Mouse (Mus musculus) stomach, embryonic 16.5 days (tissue): Measurements from ENCODE around the gene Gm20661. TPM values are rescaled to one million over a fixed set of nuclear protein-coding genes. Genes with fewer than 3 reads are reported as not detected.

Experiments used
- ATAC-seq: fragments of 200-750 bp; cut with Nextera tagmentation; 2 replicates; pipeline ENCODE4 v1.8.0; 2017; ENCODE audit warnings: moderate number of reproducible peaks, moderate TSS enrichment; ENCODE audit not compliant: insufficient read depth, low FRiP score
- H3K27ac ChIP-seq: fragments of 300-500 bp; sonication (generic); 2 replicates; pipeline ENCODE4 v1.5.1; 2014; ENCODE audit warnings: low read length
- H3K27me3 ChIP-seq: fragments of 300-500 bp; sonication (generic); 2 replicates; pipeline ENCODE4 v1.6.1; 2014; ENCODE audit warnings: low read length, control low read depth, mixed read lengths; ENCODE audit not compliant: control insufficient read depth, insufficient read depth
- H3K36me3 ChIP-seq: fragments of 300-500 bp; sonication (generic); 2 replicates; pipeline ENCODE4 v1.6.1; 2014; ENCODE audit warnings: low read length; ENCODE audit not compliant: control insufficient read depth, insufficient read depth
- H3K4me1 ChIP-seq: fragments of 300-500 bp; sonication (generic); 2 replicates; pipeline ENCODE4 v1.6.1; 2014; ENCODE audit warnings: low read length, control low read depth, mixed read lengths; ENCODE audit not compliant: control insufficient read depth, insufficient read depth
- H3K4me2 ChIP-seq: fragments of 300-500 bp; sonication (generic); 2 replicates; pipeline ENCODE4 v1.6.1; 2014; ENCODE audit warnings: low read depth, low read length, mixed read lengths
- H3K4me3 ChIP-seq: fragments of 300-500 bp; sonication (generic); replicated peaks from 2 replicates; pipeline ENCODE4 v1.5.1; 2014; ENCODE audit warnings: mild to moderate bottlenecking, low read length
- H3K9ac ChIP-seq: fragments of 300-500 bp; sonication (generic); 2 replicates; pipeline ENCODE4 v1.6.1; 2014; ENCODE audit warnings: low read length
- H3K9me3 ChIP-seq: fragments of 300-500 bp; sonication (generic); replicated peaks from 2 replicates; pipeline ENCODE4 v1.6.1; 2016; ENCODE audit warnings: low read length, control low read depth; ENCODE audit not compliant: control insufficient read depth
- WGBS: fragments of 180-500 bp; shearing (Covaris S2); extraction: QIAGEN DNeasy Blood & Tissue Kit; methylation state at CpG from one replicate; pipeline ENCODE4 v1.1.7; 2014; 5-methylcytosine and 5-hydroxymethylcytosine counted together
- polyA plus RNA-seq: library from polyadenylated mRNA; unstranded; fragments of >200 nt; fragmentation: Nextera tagmentation; extraction: Ambion mirVana; gene quantifications from 2 replicates; pipeline ENCODE4 v1.2.1, GENCODE M21; 2015

The Gm20661 gene
- polyA plus RNA-seq, 1 experiment from 2014 or later = 5.9 TPM

DNA sequence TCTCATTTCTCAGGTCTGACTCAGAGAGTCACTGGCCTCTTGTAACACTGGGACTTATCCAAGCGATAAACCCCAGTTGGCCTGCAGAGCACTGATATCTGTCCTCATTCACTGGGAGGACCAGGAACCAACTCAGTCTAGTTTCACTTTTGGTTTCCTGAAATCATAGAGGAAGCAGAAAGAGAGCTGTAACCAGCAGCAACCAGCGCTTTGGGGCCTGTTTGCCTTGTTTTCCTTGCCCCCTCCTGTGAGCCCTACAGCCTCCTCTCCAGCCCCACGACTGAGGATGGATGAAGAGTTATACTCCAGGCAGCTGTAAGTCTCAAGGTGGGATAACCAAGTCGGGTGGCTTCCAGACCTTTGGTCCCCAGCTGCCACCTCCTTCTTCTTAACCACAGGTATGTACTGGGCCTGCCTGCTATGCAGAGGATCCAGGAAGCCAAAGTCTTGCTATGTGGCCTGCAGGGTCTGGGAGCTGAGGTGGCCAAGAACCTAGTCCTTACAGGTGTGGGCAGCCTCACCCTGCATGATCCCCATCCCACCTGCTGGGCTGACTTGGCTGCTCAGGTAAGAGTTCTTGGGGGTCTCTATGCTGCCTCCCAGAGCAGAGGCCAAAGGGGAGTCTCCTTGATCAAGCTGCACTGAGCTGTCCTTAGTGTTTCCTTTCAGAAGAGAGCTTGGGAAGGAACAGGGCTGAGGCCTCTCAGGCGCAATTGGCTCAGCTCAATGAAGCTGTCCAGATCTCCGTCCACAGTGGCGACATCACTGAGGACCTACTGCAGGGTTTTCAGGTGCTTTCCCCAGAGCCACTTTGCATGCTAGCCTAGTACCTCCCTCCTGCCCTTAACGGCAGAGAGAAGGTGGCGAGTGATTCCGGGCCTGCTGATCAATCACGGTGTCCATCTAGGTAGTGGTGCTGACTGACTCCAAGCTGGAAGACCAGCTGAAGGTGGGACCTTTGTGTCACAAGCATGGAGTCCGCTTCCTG, 7.2 kb upstream of the Gm20661 start, which contains the start of gene Uba7:
TSS of gene Uba7 (plus strand) at position 107 of the 988 bp plus-strand sequence.
- Histone ChIP-seq H3K4me3 (peak within 1 kb of the TSS; percentile 34), H3K36me3 (no peaks in the 10 kb centered on the region), H3K4me1 (peaks cover 13% of the 10 kb centered on the region), H3K27ac (peak within 1 kb of the TSS; percentile 83), H3K9me3 (no peaks in the 10 kb centered on the region), H3K4me2 (peak within 1 kb of the TSS; percentile 38), H3K27me3 (no peaks in the 10 kb centered on the region), H3K9ac (peak within 1 kb of the TSS; percentile 63)
- peak; percentile 61; the same call in 1 of the 2 replicates for ATAC-seq
- 63% methylated on average over 12 of the region's 12 CpGs for WGBS

- 86% methylated on average over 12 of the region's 12 CpGs for WGBS
- Histone ChIP-seq H3K9ac (no peak overlapping the region), H3K4me3 (no peak overlapping the region), H3K36me3 (no peaks in the 10 kb centered on the region), H3K4me2 (no peak overlapping the region), H3K27me3 (no peaks in the 10 kb centered on the region), H3K9me3 (no peaks in the 10 kb centered on the region), H3K27ac (no peak overlapping the region), H3K4me1 (peaks cover 41% of the 10 kb centered on the region)
- no peak for ATAC-seq
These were observed 4.0 kb upstream of the Gm20661 start for GRCm38 (mm10) chr9:107978815-107979214.

- peak overlapping the region; percentile 100 for H3K27ac ChIP-seq
- WGBS = 26% methylated on average over 7 of the region's 7 CpGs
- peaks cover 43% of the 10 kb centered on the region for H3K4me1 ChIP-seq
- peak; percentile 22; the same call in 1 of the 2 replicates for ATAC-seq
- H3K4me3 ChIP-seq = peak overlapping the region; percentile 65
- H3K9ac ChIP-seq = peak overlapping the region; percentile 81
- H3K36me3 ChIP-seq = no peaks in the 10 kb centered on the region
- peak overlapping the region; percentile 81 for H3K4me2 ChIP-seq
- H3K9me3 ChIP-seq = no peaks in the 10 kb centered on the region
- H3K27me3 ChIP-seq = no peaks in the 10 kb centered on the region
These were observed 913 bp upstream of the Gm20661 start for GRCm38 (mm10) chr9:107981684-107982605.

GRCm38 (mm10) chr9:107983421-107983890, 598 bp downstream of the Gm20661 start:
- peaks cover 45% of the 10 kb centered on the region for H3K4me1 ChIP-seq

GRCm38 (mm10) chr9:107984052-107984753, 1.3 kb downstream of the Gm20661 start:
- no peak for ATAC-seq
- H3K36me3 ChIP-seq = no peaks in the 10 kb centered on the region
- H3K4me2 ChIP-seq = peak overlapping the region; percentile 81
- H3K9me3 ChIP-seq = no peaks in the 10 kb centered on the region
- H3K9ac ChIP-seq = peak overlapping the region; percentile 81
- peaks cover 45% of the 10 kb centered on the region for H3K4me1 ChIP-seq
- WGBS = 48% methylated on average over 19 of the region's 19 CpGs
- H3K4me3 ChIP-seq = peak overlapping the region; percentile 65
- no peaks in the 10 kb centered on the region for H3K27me3 ChIP-seq
- peak overlapping the region; percentile 100 for H3K27ac ChIP-seq

More at GRCm38 (mm10) chr9:107983421-107983890, 598 bp downstream of the Gm20661 start:
- Histone ChIP-seq H3K4me3 (peak overlapping the region; percentile 65), H3K9me3 (no peaks in the 10 kb centered on the region), H3K4me2 (peak overlapping the region; percentile 81), H3K27ac (peak overlapping the region; percentile 100), H3K27me3 (no peaks in the 10 kb centered on the region), H3K9ac (peak overlapping the region; percentile 81), H3K36me3 (no peaks in the 10 kb centered on the region)
- peak; percentile 72 for ATAC-seq
- WGBS = 13% methylated on average over 4 of the region's 4 CpGs

- H3K4me1 ChIP-seq = peaks cover 45% of the 10 kb centered on the region
- peak overlapping the region; percentile 81 for H3K9ac ChIP-seq
- H3K9me3 ChIP-seq = no peaks in the 10 kb centered on the region
- peak overlapping the region; percentile 81 for H3K4me2 ChIP-seq
- peak overlapping the region; percentile 65 for H3K4me3 ChIP-seq
- H3K36me3 ChIP-seq = no peaks in the 10 kb centered on the region
- H3K27ac ChIP-seq = peak overlapping the region; percentile 100
- H3K27me3 ChIP-seq = no peaks in the 10 kb centered on the region
- no peak for ATAC-seq
- 37% methylated on average over 9 of the region's 9 CpGs for WGBS
These were observed 1.8 kb downstream of the Gm20661 start for GRCm38 (mm10) chr9:107984754-107985055.

DNA sequence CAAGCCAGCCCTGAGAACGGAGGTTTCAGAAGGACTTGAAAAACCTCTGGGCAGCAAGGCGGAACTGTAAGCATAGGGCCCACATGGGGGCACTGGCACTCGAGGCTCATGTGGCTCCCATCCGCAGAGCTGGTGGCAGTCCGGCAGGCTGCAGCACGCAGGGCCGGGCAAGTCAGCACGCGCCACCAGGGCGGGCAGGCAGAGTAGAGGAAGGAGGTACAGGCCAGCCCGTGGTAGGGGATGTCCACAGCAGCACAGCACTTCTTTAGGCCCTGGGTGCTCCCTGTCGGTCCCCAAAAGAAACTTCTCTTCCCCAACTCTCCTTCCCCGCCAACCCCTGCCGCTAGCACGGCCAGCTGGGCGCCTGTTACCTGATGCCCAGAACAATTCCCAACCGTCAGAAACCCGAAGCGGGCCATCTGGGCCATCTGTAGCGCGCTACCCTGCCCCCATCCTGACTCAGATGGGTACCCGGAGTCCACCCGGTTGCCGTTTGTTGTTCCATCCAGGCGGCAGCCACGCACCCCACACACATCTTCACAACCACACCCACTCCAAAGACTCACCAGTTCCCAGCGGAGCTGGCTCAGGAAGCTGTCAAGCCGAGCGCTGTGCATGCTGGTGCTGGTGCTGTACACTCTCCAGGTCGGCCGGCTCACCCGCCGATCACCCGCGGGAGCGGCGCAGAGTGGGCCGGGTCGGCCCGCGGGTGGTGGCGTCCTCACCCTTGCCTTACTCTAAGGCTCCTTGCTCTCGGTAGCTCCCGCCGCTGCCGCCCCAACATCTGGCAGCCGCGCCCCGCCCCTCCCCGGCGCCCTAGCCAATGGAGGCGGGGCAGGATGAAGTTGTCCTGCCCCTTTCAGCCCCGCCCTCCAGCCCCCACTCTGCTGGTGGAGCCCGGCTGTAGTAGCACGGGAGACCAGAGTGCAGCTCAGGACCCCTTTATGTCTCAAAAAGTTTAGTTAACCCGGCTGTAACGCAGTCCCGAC, 2.6 kb downstream of the Gm20661 start, which contains the start of gene Inka1:
TSS of gene Inka1 (minus strand) at position 749 of the 989 bp plus-strand sequence.
- Histone ChIP-seq H3K9ac (peak within 1 kb of the TSS; percentile 81), H3K4me1 (peaks cover 45% of the 10 kb centered on the region), H3K9me3 (no peaks in the 10 kb centered on the region), H3K27me3 (no peaks in the 10 kb centered on the region), H3K36me3 (no peaks in the 10 kb centered on the region), H3K4me2 (peak within 1 kb of the TSS; percentile 81), H3K4me3 (peak within 1 kb of the TSS; percentile 65), H3K27ac (peak within 1 kb of the TSS; percentile 100)
- ATAC-seq = peak; percentile 70
- WGBS = under 1% methylated on average over 58 of the region's 58 CpGs
